Mouse (Mus musculus): Measurements from ENCODE around the gene Slco2a1. TPM values are rescaled to one million over a fixed set of nuclear protein-coding genes. Genes with fewer than 3 reads are reported as not detected.

The Slco2a1 gene
- polyA plus RNA-seq, 1 experiment from 2014 or later: 4.3 TPM

- Histone ChIP-seq H3K9me3 (replicated peaks; ENCODE audit: control insufficient read depth, low read length, poor library complexity, severe bottlenecking) (no peaks in the 10 kb centered on the region), H3K4me2 (ENCODE audit: low read length) (no peak overlapping the region), H3K4me3 (ENCODE audit: low read depth, low read length) (no peak overlapping the region), H3K9ac (ENCODE audit: low read depth, low read length) (no peak overlapping the region), H3K27me3 (ENCODE audit: control insufficient read depth, insufficient read depth, low read depth, low read length) (no peaks in the 10 kb centered on the region), H3K27ac (ENCODE audit: low read length) (no peak overlapping the region), H3K4me1 (ENCODE audit: control insufficient read depth, insufficient read depth, low read length) (no peaks in the 10 kb centered on the region), H3K36me3 (ENCODE audit: control insufficient read depth, insufficient read depth, low read length) (no peaks in the 10 kb centered on the region)
- no peak for ATAC-seq
- WGBS: 78% methylated on average over 5 of the region's 5 CpGs
These were observed 73.0 kb downstream of the Slco2a1 start for GRCm38 (mm10) chr9:103061471-103062053.

- Histone ChIP-seq H3K4me3 (ENCODE audit: low read depth, low read length) (no peak overlapping the region), H3K4me2 (ENCODE audit: low read length) (no peak overlapping the region), H3K9me3 (replicated peaks; ENCODE audit: control insufficient read depth, low read length, poor library complexity, severe bottlenecking) (no peaks in the 10 kb centered on the region), H3K27ac (ENCODE audit: low read length) (no peak overlapping the region), H3K27me3 (ENCODE audit: control insufficient read depth, insufficient read depth, low read depth, low read length) (no peaks in the 10 kb centered on the region), H3K36me3 (ENCODE audit: control insufficient read depth, insufficient read depth, low read length) (no peaks in the 10 kb centered on the region), H3K9ac (ENCODE audit: low read depth, low read length) (no peak overlapping the region), H3K4me1 (ENCODE audit: control insufficient read depth, insufficient read depth, low read length) (no peaks in the 10 kb centered on the region)
- WGBS: 88% methylated on average over 6 of the region's 6 CpGs
- no peak for ATAC-seq
These were observed 75.1 kb downstream of the Slco2a1 start for GRCm38 (mm10) chr9:103063591-103063990.

- Histone ChIP-seq H3K9ac (ENCODE audit: low read depth, low read length) (no peak overlapping the region), H3K4me3 (ENCODE audit: low read depth, low read length) (no peak overlapping the region), H3K27me3 (ENCODE audit: control insufficient read depth, insufficient read depth, low read depth, low read length) (no peaks in the 10 kb centered on the region), H3K4me2 (ENCODE audit: low read length) (no peak overlapping the region), H3K36me3 (ENCODE audit: control insufficient read depth, insufficient read depth, low read length) (no peaks in the 10 kb centered on the region), H3K27ac (ENCODE audit: low read length) (no peak overlapping the region), H3K4me1 (ENCODE audit: control insufficient read depth, insufficient read depth, low read length) (no peaks in the 10 kb centered on the region), H3K9me3 (replicated peaks; ENCODE audit: control insufficient read depth, low read length, poor library complexity, severe bottlenecking) (no peaks in the 10 kb centered on the region)
- no peak for ATAC-seq
- 75% methylated on average over 8 of the region's 8 CpGs for WGBS
These were observed 78.3 kb downstream of the Slco2a1 start for GRCm38 (mm10) chr9:103066845-103067244.

- Histone ChIP-seq H3K36me3 (ENCODE audit: control insufficient read depth, insufficient read depth, low read length) (no peaks in the 10 kb centered on the region), H3K4me1 (ENCODE audit: control insufficient read depth, insufficient read depth, low read length) (no peaks in the 10 kb centered on the region), H3K27ac (ENCODE audit: low read length) (no peak overlapping the region), H3K4me2 (ENCODE audit: low read length) (no peak overlapping the region), H3K9ac (ENCODE audit: low read depth, low read length) (no peak overlapping the region), H3K9me3 (replicated peaks; ENCODE audit: control insufficient read depth, low read length, poor library complexity, severe bottlenecking) (no peaks in the 10 kb centered on the region), H3K27me3 (ENCODE audit: control insufficient read depth, insufficient read depth, low read depth, low read length) (no peaks in the 10 kb centered on the region), H3K4me3 (ENCODE audit: low read depth, low read length) (no peak overlapping the region)
- no peak for ATAC-seq
- 81% methylated on average over 11 of the region's 11 CpGs for WGBS
These were observed 79.1 kb downstream of the Slco2a1 start for GRCm38 (mm10) chr9:103067651-103068050.

GRCm38 (mm10) chr9:103068769-103069168, 80.3 kb downstream of the Slco2a1 start:
- Histone ChIP-seq H3K27me3 (ENCODE audit: control insufficient read depth, insufficient read depth, low read depth, low read length) (no peaks in the 10 kb centered on the region), H3K4me1 (ENCODE audit: control insufficient read depth, insufficient read depth, low read length) (no peaks in the 10 kb centered on the region), H3K4me3 (ENCODE audit: low read depth, low read length) (no peak overlapping the region), H3K9me3 (replicated peaks; ENCODE audit: control insufficient read depth, low read length, poor library complexity, severe bottlenecking) (no peaks in the 10 kb centered on the region), H3K9ac (ENCODE audit: low read depth, low read length) (no peak overlapping the region), H3K27ac (ENCODE audit: low read length) (no peak overlapping the region), H3K36me3 (ENCODE audit: control insufficient read depth, insufficient read depth, low read length) (no peaks in the 10 kb centered on the region), H3K4me2 (ENCODE audit: low read length) (no peak overlapping the region)
- 94% methylated on average over 8 of the region's 8 CpGs for WGBS
- ATAC-seq: no peak

GRCm38 (mm10) chr9:103071541-103072203, 83.2 kb downstream of the Slco2a1 start:
- H3K4me1 ChIP-seq (ENCODE audit: control insufficient read depth, insufficient read depth, low read length): no peaks in the 10 kb centered on the region
- H3K9ac ChIP-seq (ENCODE audit: low read depth, low read length): no peak overlapping the region
- H3K4me2 ChIP-seq (ENCODE audit: low read length): no peak overlapping the region
- 89% methylated on average over 7 of the region's 7 CpGs for WGBS
- H3K36me3 ChIP-seq (ENCODE audit: control insufficient read depth, insufficient read depth, low read length): no peaks in the 10 kb centered on the region
- no peak overlapping the region for H3K4me3 ChIP-seq (ENCODE audit: low read depth, low read length)
- H3K9me3 ChIP-seq (replicated peaks; ENCODE audit: control insufficient read depth, low read length, poor library complexity, severe bottlenecking): no peaks in the 10 kb centered on the region
- no peaks in the 10 kb centered on the region for H3K27me3 ChIP-seq (ENCODE audit: control insufficient read depth, insufficient read depth, low read depth, low read length)
- no peak for ATAC-seq
- H3K27ac ChIP-seq (ENCODE audit: low read length): no peak overlapping the region

- H3K4me2 ChIP-seq (ENCODE audit: low read length): no peak overlapping the region
- WGBS: 91% methylated on average over 6 of the region's 6 CpGs
- no peak overlapping the region for H3K27ac ChIP-seq (ENCODE audit: low read length)
- no peaks in the 10 kb centered on the region for H3K4me1 ChIP-seq (ENCODE audit: control insufficient read depth, insufficient read depth, low read length)
- no peaks in the 10 kb centered on the region for H3K36me3 ChIP-seq (ENCODE audit: control insufficient read depth, insufficient read depth, low read length)
- no peak for ATAC-seq
- no peaks in the 10 kb centered on the region for H3K9me3 ChIP-seq (replicated peaks; ENCODE audit: control insufficient read depth, low read length, poor library complexity, severe bottlenecking)
- no peak overlapping the region for H3K4me3 ChIP-seq (ENCODE audit: low read depth, low read length)
- no peak overlapping the region for H3K9ac ChIP-seq (ENCODE audit: low read depth, low read length)
- H3K27me3 ChIP-seq (ENCODE audit: control insufficient read depth, insufficient read depth, low read depth, low read length): no peaks in the 10 kb centered on the region
These were observed 83.7 kb downstream of the Slco2a1 start for GRCm38 (mm10) chr9:103072204-103072599.

GRCm38 (mm10) chr9:103072926-103073515, 84.5 kb downstream of the Slco2a1 start:
- Histone ChIP-seq H3K4me2 (ENCODE audit: low read length) (no peak overlapping the region), H3K4me3 (ENCODE audit: low read depth, low read length) (no peak overlapping the region), H3K9me3 (replicated peaks; ENCODE audit: control insufficient read depth, low read length, poor library complexity, severe bottlenecking) (no peaks in the 10 kb centered on the region), H3K27ac (ENCODE audit: low read length) (no peak overlapping the region), H3K27me3 (ENCODE audit: control insufficient read depth, insufficient read depth, low read depth, low read length) (no peaks in the 10 kb centered on the region), H3K36me3 (ENCODE audit: control insufficient read depth, insufficient read depth, low read length) (no peaks in the 10 kb centered on the region), H3K4me1 (ENCODE audit: control insufficient read depth, insufficient read depth, low read length) (no peaks in the 10 kb centered on the region), H3K9ac (ENCODE audit: low read depth, low read length) (no peak overlapping the region)
- ATAC-seq: no peak
- WGBS: 87% methylated on average over 11 of the region's 11 CpGs

GRCm38 (mm10) chr9:103076836-103077531, 88.5 kb downstream of the Slco2a1 start:
- no peaks in the 10 kb centered on the region for H3K9me3 ChIP-seq (replicated peaks; ENCODE audit: control insufficient read depth, low read length, poor library complexity, severe bottlenecking)
- H3K36me3 ChIP-seq (ENCODE audit: control insufficient read depth, insufficient read depth, low read length): no peaks in the 10 kb centered on the region
- WGBS: 70% methylated on average over 21 of the region's 21 CpGs
- H3K4me1 ChIP-seq (ENCODE audit: control insufficient read depth, insufficient read depth, low read length): no peaks in the 10 kb centered on the region
- H3K4me3 ChIP-seq (ENCODE audit: low read depth, low read length): no peak overlapping the region
- H3K4me2 ChIP-seq (ENCODE audit: low read length): no peak overlapping the region
- H3K27me3 ChIP-seq (ENCODE audit: control insufficient read depth, insufficient read depth, low read depth, low read length): no peaks in the 10 kb centered on the region
- H3K9ac ChIP-seq (ENCODE audit: low read depth, low read length): no peak overlapping the region
- no peak overlapping the region for H3K27ac ChIP-seq (ENCODE audit: low read length)
- ATAC-seq: no peak

Measured in midbrain, embryonic 16.5 days (tissue).